Mouse (Mus musculus): ENCODE measurements around the gene 1700003E16Rik.

Gene 1700003E16Rik

DNA sequence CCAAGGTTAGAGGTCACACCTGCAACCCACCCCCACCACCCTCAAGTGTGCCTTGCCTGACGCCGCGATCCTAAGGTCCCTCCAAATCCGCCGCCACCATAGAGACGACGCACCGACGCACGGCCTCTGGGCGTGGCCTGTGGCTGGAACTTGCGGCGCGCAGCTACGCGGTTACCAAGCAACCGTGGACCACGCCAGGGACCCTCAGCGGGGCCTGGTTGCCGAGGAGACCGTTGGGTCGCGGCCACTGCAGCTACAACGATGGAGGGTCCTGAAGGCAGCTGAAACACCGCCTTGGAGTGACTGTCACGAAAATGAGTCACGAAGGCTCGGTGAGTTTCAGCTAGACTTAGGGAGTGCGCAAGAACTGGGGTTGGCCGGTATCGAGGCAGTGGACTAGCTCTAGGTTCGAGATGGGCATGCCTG is at the start of gene 1700003E16Rik, which contains the start of gene Wdr54:
Gene 1700003E16Rik, plus strand, starts transcription at position 146 of the 426 bp plus-strand sequence.
Gene Wdr54, minus strand, starts transcription at position 139 of the 426 bp plus-strand sequence.
- peak in 1 of 2 experiments; percentile 69 for DNase-seq (ENCODE audit: low spot score in 2 of 2)

GRCm38 (mm10) chr6:83107566-83108400 is 48.4 kb upstream of the 1700003E16Rik start:
- DNase-seq (ENCODE audit: low spot score in 2 of 2), result peak; percentile 25 to 55

DNA sequence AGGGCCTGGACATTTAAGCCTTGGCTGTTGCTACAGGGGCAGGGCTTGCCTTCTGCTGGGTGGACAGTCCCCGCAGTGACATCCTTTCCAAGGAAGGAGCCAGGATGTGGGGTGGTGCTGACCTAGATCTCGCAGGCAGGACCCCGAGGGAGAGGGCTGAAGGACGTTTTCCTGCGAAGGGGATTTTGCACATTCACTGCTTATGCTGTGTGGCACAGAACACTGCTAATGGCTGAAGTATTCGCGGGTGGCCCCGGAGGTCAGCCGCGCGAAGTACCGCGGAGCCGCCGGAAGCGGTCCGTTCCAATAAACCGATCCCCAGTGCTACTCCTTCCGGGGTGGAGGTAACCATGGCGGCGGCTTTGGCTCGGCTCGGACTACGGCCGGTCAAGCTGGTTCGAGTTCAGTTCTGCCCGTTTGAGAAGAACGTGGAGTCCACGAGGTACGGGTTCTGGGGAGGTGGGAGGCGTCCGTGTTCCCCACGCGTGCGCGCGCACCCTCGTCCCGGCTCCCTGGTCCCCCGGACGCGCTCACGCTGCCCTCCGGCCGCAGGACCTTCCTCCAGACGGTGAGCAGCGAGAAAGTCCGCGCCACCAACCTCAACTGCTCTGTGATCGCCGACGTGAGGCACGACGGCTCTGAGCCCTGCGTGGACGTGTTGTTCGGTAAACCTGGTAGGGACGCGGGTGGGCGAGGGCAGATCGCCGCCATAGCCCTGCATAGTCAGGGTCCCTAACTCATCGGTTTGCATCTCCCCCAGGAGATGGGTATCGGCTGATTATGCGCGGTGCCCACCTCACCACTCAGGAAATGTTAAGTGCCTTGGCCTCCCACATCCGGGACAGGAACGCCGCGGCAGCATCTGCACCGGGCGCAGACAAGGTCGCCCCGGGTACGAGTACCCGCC is 47.2 kb upstream of the 1700003E16Rik start, which contains the start of gene Mrpl53:
Gene Mrpl53, plus strand, starts transcription at position 279 of the 907 bp plus-strand sequence.
- DNase-seq (ENCODE audit: low spot score in 2 of 2), result peak; percentile 75 to 82

- DNase-seq (ENCODE audit: low spot score in 2 of 2), result no peak
Observed at GRCm38 (mm10) chr6:83111510-83112136, 44.6 kb upstream of the 1700003E16Rik start.

GRCm38 (mm10) chr6:83115011-83115671 is 41.1 kb upstream of the 1700003E16Rik start, which contains the start of gene Mogs:
TSS of gene Mogs (plus strand) at chr6:83115496.
- peak; percentile 93 to 94 for DNase-seq (ENCODE audit: low spot score in 2 of 2)

GRCm38 (mm10) chr6:83115682-83116372 is 40.4 kb upstream of the 1700003E16Rik start:
- no peak for DNase-seq (ENCODE audit: low spot score in 2 of 2)

GRCm38 (mm10) chr6:83116373-83117164 is 39.6 kb upstream of the 1700003E16Rik start:
- no peak for DNase-seq (ENCODE audit: low spot score in 2 of 2)

GRCm38 (mm10) chr6:83117165-83117438 is 39.1 kb upstream of the 1700003E16Rik start:
- DNase-seq (ENCODE audit: low spot score in 2 of 2), result no peak

- no peak for DNase-seq (ENCODE audit: low spot score in 2 of 2)
Observed at GRCm38 (mm10) chr6:83117616-83118015, 38.6 kb upstream of the 1700003E16Rik start.

DNA sequence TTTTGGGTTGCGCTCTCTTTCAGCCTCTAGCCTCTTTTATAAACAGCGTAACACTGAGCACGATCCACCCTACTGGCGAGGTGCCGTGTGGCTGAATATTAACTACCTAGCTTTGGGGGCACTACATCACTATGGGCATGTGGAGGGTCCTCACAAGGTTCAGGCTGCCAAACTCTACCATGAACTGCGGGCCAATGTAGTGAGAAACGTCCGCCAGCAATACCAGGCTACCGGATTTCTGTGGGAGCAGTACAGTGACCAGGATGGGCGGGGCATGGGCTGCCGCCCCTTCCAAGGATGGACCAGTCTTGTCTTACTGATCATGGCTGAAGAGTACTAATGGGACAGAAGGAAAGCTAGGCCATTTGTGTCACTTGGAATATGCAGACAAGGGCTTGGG is 37.8 kb upstream of the 1700003E16Rik start:
- no peak for DNase-seq (ENCODE audit: low spot score in 2 of 2)

DNA sequence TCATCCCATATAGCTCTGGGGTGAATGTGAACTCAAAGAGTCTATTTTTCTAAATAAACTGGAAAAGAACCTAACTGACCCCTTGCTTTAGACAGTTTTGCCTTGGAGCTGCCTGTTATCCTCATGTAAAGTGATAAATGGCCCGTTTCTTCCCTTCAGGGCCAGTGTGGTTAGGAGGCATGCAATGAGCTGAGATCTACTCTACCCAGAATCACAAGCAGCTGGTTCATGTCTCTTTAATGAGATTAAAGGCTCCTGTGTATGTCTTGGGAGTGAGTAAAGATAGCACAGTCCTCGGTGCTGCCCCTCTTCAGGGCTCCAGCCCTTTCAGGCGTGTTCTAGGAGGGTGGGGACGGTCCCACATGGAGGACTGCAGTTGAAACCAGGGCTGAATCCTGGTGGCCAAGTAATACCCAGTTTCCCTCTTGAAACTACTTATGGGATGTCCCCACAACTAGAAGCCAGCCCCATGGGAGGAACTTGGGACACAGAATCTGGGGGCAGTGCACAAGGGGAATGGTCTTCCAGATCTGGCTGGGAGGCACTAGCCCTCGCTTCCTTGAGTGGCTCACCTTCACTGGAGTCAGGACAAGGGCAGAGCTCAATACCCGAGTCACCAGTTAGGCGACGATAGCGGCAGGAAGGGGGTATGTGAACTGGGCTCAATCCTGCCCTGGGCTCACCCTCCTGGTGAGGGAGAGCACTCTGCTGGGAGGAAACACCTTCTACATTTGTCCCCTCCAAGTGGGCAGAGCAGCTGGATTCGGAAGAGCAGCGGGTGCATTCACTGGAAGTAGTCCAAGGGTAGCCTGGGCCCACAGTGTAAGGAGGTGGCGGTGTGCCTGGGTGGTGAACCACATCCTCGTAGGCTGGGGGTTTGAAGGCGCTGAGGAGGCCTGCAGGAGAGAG is 37.1 kb upstream of the 1700003E16Rik start:
- DNase-seq (ENCODE audit: low spot score in 2 of 2), result no peak

DNA sequence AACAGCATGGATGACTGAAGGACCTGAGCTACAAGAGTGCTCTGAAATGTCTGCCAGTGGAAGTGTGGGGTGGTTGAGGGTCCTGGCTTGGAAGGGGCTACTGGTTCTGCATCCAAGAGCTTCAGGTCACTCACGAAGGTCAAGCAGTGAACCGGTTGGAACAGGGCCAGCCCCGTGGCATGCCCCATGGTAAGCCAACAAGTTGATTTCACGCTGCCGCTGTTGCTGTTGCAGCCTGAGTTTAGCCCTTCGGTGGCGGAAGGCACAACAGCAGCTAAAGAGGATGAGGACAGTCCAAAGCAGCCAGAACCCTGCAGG is 36.5 kb upstream of the 1700003E16Rik start:
- DNase-seq (ENCODE audit: low spot score in 2 of 2), result no peak

- peak; percentile 78 to 94 for DNase-seq (ENCODE audit: low spot score in 2 of 2)
Observed at GRCm38 (mm10) chr6:83120930-83121862, 35.0 kb upstream of the 1700003E16Rik start, which contains the start of gene Wbp1. TSS of gene Wbp1 (minus strand) at chr6:83121559.

DNA sequence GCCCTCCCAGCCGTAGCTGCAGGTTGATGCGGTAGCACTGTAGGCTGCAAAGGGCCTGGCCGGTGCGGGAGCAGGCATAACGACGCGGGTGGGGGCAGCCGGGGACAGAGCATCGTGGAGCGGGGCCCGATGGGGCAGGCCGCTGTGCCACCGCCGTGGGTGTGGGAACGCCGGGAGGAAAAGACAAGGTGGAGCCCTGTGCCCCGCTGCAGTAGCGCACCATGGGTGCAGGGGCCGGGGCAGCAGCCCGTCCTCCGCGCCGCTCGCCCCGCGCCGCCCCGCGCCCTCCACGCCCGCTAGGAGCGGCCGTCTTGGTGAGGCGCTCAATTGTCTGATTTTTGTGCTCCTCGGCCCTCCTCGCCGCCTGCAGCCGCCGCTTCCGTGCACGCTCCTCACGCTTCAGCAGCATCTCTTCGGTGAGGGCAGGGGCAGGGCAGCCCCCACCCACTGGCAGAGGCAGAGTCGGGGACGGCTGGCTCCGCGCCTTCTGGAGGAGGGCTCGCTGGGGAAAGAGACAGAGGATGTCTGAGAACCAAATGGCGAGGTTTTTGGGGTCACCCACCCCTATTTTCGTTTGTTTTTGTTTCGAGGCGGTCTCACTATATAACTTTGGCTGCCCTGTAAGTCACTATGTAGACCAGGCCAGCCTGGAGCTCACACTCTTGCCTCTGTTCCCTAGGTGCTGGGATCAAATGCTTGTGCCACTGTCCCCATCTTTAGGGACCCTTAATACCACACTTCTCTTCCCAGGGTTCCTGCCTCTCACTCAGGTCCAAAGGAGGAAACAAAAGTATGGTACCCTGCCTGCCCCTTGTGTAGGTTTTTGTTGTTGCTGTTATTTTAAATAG is 34.1 kb upstream of the 1700003E16Rik start:
- DNase-seq (ENCODE audit: low spot score in 2 of 2), result no peak

- DNase-seq (ENCODE audit: low spot score in 2 of 2), result no peak
Observed at GRCm38 (mm10) chr6:83122961-83123360, 33.2 kb upstream of the 1700003E16Rik start.

- peak; percentile 88 to 89 for DNase-seq (ENCODE audit: low spot score in 2 of 2)
Observed at GRCm38 (mm10) chr6:83124851-83125312, 31.3 kb upstream of the 1700003E16Rik start.

- DNase-seq (ENCODE audit: low spot score in 2 of 2), result no peak
Observed at GRCm38 (mm10) chr6:83125331-83125730, 30.9 kb upstream of the 1700003E16Rik start, which contains the start of gene Ino80b. TSS of gene Ino80b (minus strand) at chr6:83125431.

Data from urinary bladder, adult 18-20 months (tissue).